13 mouse cellular contexts compared by ENCODE assay signal in genomic region chr9:7958025-7958593, GRCm38 (mm10). TPM values are rescaled to one million over a fixed set of nuclear protein-coding genes. Genes with fewer than 3 reads are reported as not detected.
A peak's percentile ranks its signal among the peaks of the same experiment; 100 is the strongest.
DNase-seq lines count a peak whose midpoint lies in the region; ATAC-seq and TF ChIP-seq lines count a peak whose summit lies in the region.
"Had no signal": no experiment of that assay in that cellular context is flagged by ENCODE, and none has a peak within 500 bp of the region (broad histone marks: within the 10 kb centered on the region; RNA-seq: fewer than 3 reads in every experiment).

No protein-coding gene starts in this region.

- H3K4me3 ChIP-seq in forebrain, embryonic 14.5 days (ENCODE audit: low read depth, low read length), result no peak overlapping the region
- no peak overlapping the region for H3K4me3 ChIP-seq in forebrain, embryonic 10.5 days
- no peak overlapping the region for H3K4me3 ChIP-seq in liver, embryonic 11.5 days (ENCODE audit: low read depth, low read length)
- no peak overlapping the region for H3K4me3 ChIP-seq in liver, embryonic 13.5 days (replicated peaks)
- H3K4me3 ChIP-seq in left cerebral cortex, adult 2 months, result no peak overlapping the region

- no peak overlapping the region for H3K9ac ChIP-seq in forebrain, embryonic 14.5 days (ENCODE audit: low read length)
- no peak overlapping the region for H3K9ac ChIP-seq in liver, embryonic 11.5 days (ENCODE audit: low read depth, low read length)
- no peak overlapping the region for H3K9ac ChIP-seq in liver, embryonic 13.5 days

- TF ChIP-seq CTCF in left cerebral cortex, adult 2 months (IDR thresholded peaks at IDR 0.05), result no peak

- no peaks in the 10 kb centered on the region for H3K9me3 ChIP-seq in forebrain, embryonic 14.5 days (replicated peaks; ENCODE audit: control insufficient read depth, low read length)
- H3K9me3 ChIP-seq in forebrain, embryonic 10.5 days, result no peaks in the 10 kb centered on the region
- no peaks in the 10 kb centered on the region for H3K9me3 ChIP-seq in liver, embryonic 11.5 days (ENCODE audit: control insufficient read depth, low read length)
- H3K9me3 ChIP-seq in liver, embryonic 13.5 days (replicated peaks), result no peaks in the 10 kb centered on the region

- WGBS in forebrain, embryonic 14.5 days, result 74% methylated on average over 7 of the region's 7 CpGs
- 76% methylated on average over 7 of the region's 7 CpGs for WGBS in forebrain, embryonic 10.5 days
- 44% methylated on average over 7 of the region's 7 CpGs for WGBS in liver, embryonic 11.5 days
- WGBS in liver, embryonic 13.5 days (ENCODE audit: insufficient replicate concordance), result 35% methylated on average over 7 of the region's 7 CpGs

- peaks cover 25% of the 10 kb centered on the region for H3K4me1 ChIP-seq in forebrain, embryonic 14.5 days (ENCODE audit: control insufficient read depth, insufficient read depth, low read length)
- H3K4me1 ChIP-seq in forebrain, embryonic 10.5 days, result peaks cover 54% of the 10 kb centered on the region
- peaks cover 11% of the 10 kb centered on the region; the same call in 1 of the 2 replicates for H3K4me1 ChIP-seq in liver, embryonic 11.5 days (replicated peaks; ENCODE audit: control insufficient read depth, insufficient read depth, low read length)
- peaks cover 36% of the 10 kb centered on the region for H3K4me1 ChIP-seq in liver, embryonic 13.5 days (replicated peaks)

- peak; percentile 4 for DNase-seq in forebrain, embryonic 14.5 days (ENCODE audit: low spot score)
- DNase-seq in forebrain, embryonic 10.5 days (ENCODE audit: extremely low spot score, low spot score), result no peak
- DNase-seq in liver, embryonic 11.5 days (ENCODE audit: low spot score), result no peak
- DNase-seq in liver, result no peak
- DNase-seq in R1 (ENCODE audit: low read depth, low spot score), result peak; percentile 56
- DNase-seq in liver, embryonic 13.5 days, result no peak
- no peak for DNase-seq in yolk sac, embryonic 10.5 days (ENCODE audit: low spot score)
- DNase-seq in left cerebral cortex, adult 2 months (ENCODE audit: extremely low spot score in 1 of 2, low spot score in 2 of 2), result no peak
- DNase-seq: gastrocnemius, postnatal 25 days; kidney, adult 2 months; kidney, postnatal 36 days; left cerebral cortex, postnatal 4 days; right cerebral cortex, postnatal 25 days had no signal

- intact Hi-C loops in left cerebral cortex, adult 2 months (cut with DNase I), result no loop called here

- no peaks in the 10 kb centered on the region for H3K36me3 ChIP-seq in forebrain, embryonic 14.5 days (ENCODE audit: control insufficient read depth, insufficient read depth, low read length)
- peaks cover 73% of the 10 kb centered on the region for H3K36me3 ChIP-seq in forebrain, embryonic 10.5 days (replicated peaks)
- no peaks in the 10 kb centered on the region for H3K36me3 ChIP-seq in liver, embryonic 11.5 days (ENCODE audit: control insufficient read depth, insufficient read depth, low read length)
- no peaks in the 10 kb centered on the region; the same call in 1 of the 2 replicates for H3K36me3 ChIP-seq in liver, embryonic 13.5 days

- ATAC-seq in forebrain, embryonic 14.5 days, result no peak
- peak; percentile 74 for ATAC-seq in liver, embryonic 11.5 days (replicated peaks; ENCODE audit: low FRiP score)
- peak; percentile 68 for ATAC-seq in liver, embryonic 13.5 days (ENCODE audit: low read depth)

- H3K27ac ChIP-seq in forebrain, embryonic 14.5 days (ENCODE audit: low read depth, low read length), result no peak overlapping the region
- no peak overlapping the region for H3K27ac ChIP-seq in forebrain, embryonic 10.5 days
- no peak overlapping the region for H3K27ac ChIP-seq in liver, embryonic 11.5 days (ENCODE audit: low read depth, low read length)
- H3K27ac ChIP-seq in liver, embryonic 13.5 days, result no peak overlapping the region
- H3K27ac ChIP-seq in left cerebral cortex, adult 2 months, result no peak overlapping the region

- no peak overlapping the region for H3K4me2 ChIP-seq in forebrain, embryonic 14.5 days (ENCODE audit: low read length)
- no peak overlapping the region for H3K4me2 ChIP-seq in liver, embryonic 11.5 days
- no peak overlapping the region for H3K4me2 ChIP-seq in liver, embryonic 13.5 days

- H3K27me3 ChIP-seq in forebrain, embryonic 14.5 days (replicated peaks; ENCODE audit: control insufficient read depth, insufficient read depth, low read length), result no peaks in the 10 kb centered on the region
- H3K27me3 ChIP-seq in forebrain, embryonic 10.5 days (ENCODE audit: poor library complexity, severe bottlenecking), result no peaks in the 10 kb centered on the region
- H3K27me3 ChIP-seq in liver, embryonic 11.5 days (replicated peaks; ENCODE audit: control insufficient read depth, insufficient read depth, low read length), result no peaks in the 10 kb centered on the region
- no peaks in the 10 kb centered on the region for H3K27me3 ChIP-seq in liver, embryonic 13.5 days

RNA-seq across cellular contexts. Expression of gene Yap1, which starts 46.3 kb away (rescaled TPM):
- 7.6 and 8.7 TPM in 2 replicates for polyA plus RNA-seq in forebrain, embryonic 14.5 days (2014; fragmentation: Nextera tagmentation; extraction: Ambion mirVana)
- 34.5 and 36.8 TPM in 2 replicates for polyA plus RNA-seq in forebrain, embryonic 10.5 days (2016; fragmentation: Nextera tagmentation; extraction: Ambion mirVana)
- polyA plus RNA-seq in liver, embryonic 11.5 days (2014; fragmentation: Nextera tagmentation; extraction: Ambion mirVana), result 11.8 and 12.4 TPM in 2 replicates
- polyA plus RNA-seq in liver, embryonic 13.5 days (2015; fragmentation: Nextera tagmentation; extraction: Ambion mirVana), result 3.5 and 3.7 TPM in 2 replicates
- 10 to 100 TPM; 16.1 to 17.5 TPM for total RNA-seq in left cerebral cortex, adult 2 months (2021)

Comparison
In these comparisons a context has a peak if more than half of its experiments do, and no peak if none do; other contexts are left out.
1. DNase-seq: peak in forebrain, embryonic 14.5 days (single experiment) and R1 (single experiment); none in forebrain, embryonic 10.5 days (single experiment), liver, embryonic 11.5 days (single experiment), liver (single experiment), liver, embryonic 13.5 days (single experiment), yolk sac, embryonic 10.5 days (single experiment) and left cerebral cortex, adult 2 months (0 of 2).